Mouse (Mus musculus) thymus, adult 2 months (tissue): ENCODE measurements at regions not wholly inside any gene's neighbourhood (a gene's known extent, or its start where the extent isn't known, plus 50 kb on each side); places are given as distances from the start of the nearest gene placed in this dataset.
"Not testable (repeated sequence)": the region's sequence is repeated elsewhere in the genome, so short reads cannot be mapped to it uniquely, and the experiment has no call there.

Source experiments
- DNase-seq: peaks from one replicate; pipeline ENCODE4 v3.0.0; 2021
- H3K27ac ChIP-seq: fragments of 200-500 bp; 2 replicates; pipeline ENCODE4 v1.5.1; 2012; ENCODE audit warnings: low read length, control low read depth; ENCODE audit not compliant: control insufficient read depth, insufficient read depth
- H3K27me3 ChIP-seq: fragments of 200-500 bp; 2 replicates; pipeline ENCODE4 v1.6.1; 2012; ENCODE audit warnings: mild to moderate bottlenecking, low read length, moderate library complexity, mixed read lengths; ENCODE audit not compliant: control insufficient read depth, insufficient read depth
- H3K36me3 ChIP-seq: fragments of 200-500 bp; 2 replicates; pipeline ENCODE4 v1.6.1; 2012; ENCODE audit warnings: mild to moderate bottlenecking, low read length, moderate library complexity; ENCODE audit not compliant: control insufficient read depth, insufficient read depth
- H3K4me1 ChIP-seq: fragments of 200-500 bp; replicated peaks from 2 replicates; pipeline ENCODE4 v1.6.1; 2012; ENCODE audit warnings: low read length; ENCODE audit not compliant: control insufficient read depth, insufficient read depth
- H3K4me3 ChIP-seq: fragments of 200-500 bp; 2 replicates; pipeline ENCODE4 v1.5.1; 2012; ENCODE audit warnings: mild to moderate bottlenecking, low read length, control low read depth, moderate library complexity; ENCODE audit not compliant: control insufficient read depth, insufficient read depth
- CTCF ChIP-seq: fragments of 200-500 bp; IDR thresholded peaks from 2 replicates; pipeline ENCODE4 v1.5.1; 2012; ENCODE audit warnings: mild to moderate bottlenecking, control low read depth, low read length, moderate library complexity, borderline replicate concordance; ENCODE audit not compliant: control insufficient read depth, poor library complexity, insufficient read depth; ENCODE audit errors: extremely low read depth
- POLR2A ChIP-seq: fragments of 200-500 bp; IDR thresholded peaks from 2 replicates; pipeline ENCODE4 v1.6.1; 2012; ENCODE audit warnings: mild to moderate bottlenecking, low read length, control low read depth, moderate library complexity; ENCODE audit not compliant: control insufficient read depth, poor library complexity, insufficient read depth; ENCODE audit errors: extremely low read depth
- WGBS: fragments of 180-500 bp; shearing (Covaris S2); methylation state at CpG from one replicate; pipeline ENCODE4 v1.1.7; 2018; 5-methylcytosine and 5-hydroxymethylcytosine counted together

DNA sequence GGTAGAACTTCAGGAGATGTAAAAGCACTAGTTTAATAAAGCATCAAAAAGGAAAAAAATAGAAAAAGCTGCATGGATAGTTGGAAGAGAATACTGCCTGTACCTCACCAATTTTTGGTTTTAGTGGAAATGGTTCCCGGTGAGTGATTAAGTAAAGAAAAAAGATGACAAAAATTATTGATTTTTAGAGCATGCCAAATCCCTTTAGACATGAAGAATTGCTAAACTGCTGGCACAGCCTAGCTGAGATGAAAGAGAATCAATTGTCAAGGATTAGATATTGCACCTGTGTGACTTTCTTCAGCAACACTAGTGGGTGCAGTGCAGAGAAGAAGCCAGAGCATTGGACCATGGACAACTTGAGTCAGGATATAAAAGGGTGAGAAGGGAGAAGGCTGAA is 348.7 kb upstream of the Cpeb2 start:
- 91% methylated on average over 1 of the region's 1 CpGs for WGBS
- Histone ChIP-seq H3K4me1 (no peaks in the 10 kb centered on the region), H3K27ac (no peak overlapping the region), H3K4me3 (no peak overlapping the region), H3K27me3 (no peaks in the 10 kb centered on the region), H3K36me3 (no peaks in the 10 kb centered on the region)
- no peak for DNase-seq
- TF ChIP-seq POLR2A (no peak), CTCF (no peak)

DNA sequence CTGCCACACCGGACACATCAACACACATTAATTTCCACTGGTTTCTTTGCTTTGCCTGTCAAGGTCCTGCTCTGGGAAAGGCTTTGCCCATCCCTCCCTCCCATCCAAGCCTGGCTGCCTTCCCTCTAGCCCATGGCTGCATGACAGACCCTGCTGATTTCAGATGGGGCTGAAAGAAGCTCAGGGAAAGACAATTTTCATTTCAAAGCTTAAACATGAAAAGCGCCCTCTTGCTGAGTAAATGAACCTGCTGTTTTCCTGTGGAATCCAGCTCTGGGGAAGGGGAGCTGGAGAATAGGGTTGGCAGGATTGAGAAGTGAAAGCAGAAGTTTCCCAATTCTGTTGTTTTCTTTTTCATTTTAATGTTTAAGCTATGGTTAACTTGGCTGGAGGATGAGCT is 341.1 kb upstream of the Cpeb2 start:
- no peak for DNase-seq
- Histone ChIP-seq H3K36me3 (no peaks in the 10 kb centered on the region), H3K27ac (no peak overlapping the region), H3K4me1 (no peaks in the 10 kb centered on the region), H3K27me3 (no peaks in the 10 kb centered on the region), H3K4me3 (no peak overlapping the region)
- WGBS: 59% methylated on average over 2 of the region's 2 CpGs
- TF ChIP-seq POLR2A (no peak), CTCF (no peak)

DNA sequence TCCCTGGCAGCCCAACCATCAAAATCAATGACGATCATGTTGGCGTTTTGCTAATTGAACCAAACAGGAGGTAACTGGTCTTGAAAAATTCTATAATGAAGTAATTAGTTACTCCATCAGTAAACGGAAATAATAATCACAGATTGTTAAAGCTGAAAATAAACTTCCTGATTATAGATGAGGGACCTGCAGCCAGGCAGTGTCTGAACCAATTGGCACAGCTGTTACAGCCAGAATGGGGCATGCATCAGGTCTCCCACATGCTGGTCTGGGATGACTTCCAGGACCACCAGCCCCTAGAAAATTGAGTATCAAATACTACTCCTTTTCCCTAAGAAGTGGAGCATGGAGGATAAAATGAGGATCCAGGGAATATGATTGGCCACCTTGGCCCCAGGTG is 326.8 kb upstream of the Cpeb2 start:
- Histone ChIP-seq H3K4me3 (no peak overlapping the region), H3K36me3 (no peaks in the 10 kb centered on the region), H3K27me3 (no peaks in the 10 kb centered on the region), H3K4me1 (no peaks in the 10 kb centered on the region), H3K27ac (no peak overlapping the region)
- DNase-seq: no peak
- whole genome bisulfite sequencing: 87% methylated on average over 3 of the region's 3 CpGs
- no peak for TF ChIP-seq CTCF
- TF ChIP-seq POLR2A: no peak

DNA sequence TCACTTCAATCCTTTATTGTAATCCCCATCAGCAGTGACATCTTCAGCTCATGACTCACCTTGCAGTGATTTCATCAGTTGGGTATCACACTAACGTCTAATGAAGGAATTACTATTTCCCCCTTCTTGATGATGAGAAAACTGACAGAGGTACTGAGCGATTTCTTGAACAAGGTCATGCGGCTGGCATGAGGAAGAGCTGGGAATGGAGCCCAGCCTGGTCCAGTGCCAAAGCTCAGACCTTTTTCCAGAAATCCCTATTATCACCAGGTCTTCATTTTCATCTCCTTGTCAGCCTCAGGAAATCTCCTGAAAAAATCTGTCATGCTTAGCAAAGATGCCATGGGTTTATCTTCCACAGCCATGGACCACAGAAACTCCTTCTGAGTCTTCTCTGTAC is 313.6 kb upstream of the Cpeb2 start:
- H3K27ac ChIP-seq: no peak overlapping the region
- no peak overlapping the region for H3K4me3 ChIP-seq
- DNase-seq: no peak
- no peaks in the 10 kb centered on the region for H3K27me3 ChIP-seq
- H3K36me3 ChIP-seq: no peaks in the 10 kb centered on the region
- TF ChIP-seq CTCF (no peak), POLR2A (no peak)
- WGBS: 91% methylated on average over 3 of the region's 3 CpGs
- H3K4me1 ChIP-seq: no peaks in the 10 kb centered on the region

DNA sequence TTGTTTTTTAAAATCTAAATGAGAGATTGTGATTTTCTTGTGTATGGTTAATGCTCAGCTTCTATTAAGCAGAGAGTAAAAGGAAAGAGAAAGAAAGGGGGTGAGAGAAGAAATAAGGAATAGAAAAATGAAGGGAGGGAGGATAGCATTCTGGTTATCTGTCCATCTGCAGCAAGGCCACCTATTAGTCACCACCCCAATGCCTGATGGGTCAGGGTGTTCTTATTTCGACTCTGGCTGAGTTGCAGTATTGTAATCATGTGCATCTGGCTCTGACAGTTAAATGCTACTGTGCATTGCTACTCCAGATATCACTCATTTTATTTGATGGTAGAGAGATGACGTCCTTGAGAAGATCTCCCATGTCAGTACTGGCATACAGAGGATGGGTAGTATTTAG is 300.9 kb upstream of the Cpeb2 start:
- Histone ChIP-seq H3K4me1 (no peaks in the 10 kb centered on the region), H3K4me3 (no peak overlapping the region), H3K27ac (no peak overlapping the region), H3K36me3 (no peaks in the 10 kb centered on the region), H3K27me3 (no peaks in the 10 kb centered on the region)
- WGBS: 73% methylated on average over 2 of the region's 2 CpGs
- no peak for DNase-seq
- TF ChIP-seq POLR2A (no peak), CTCF (no peak)

DNA sequence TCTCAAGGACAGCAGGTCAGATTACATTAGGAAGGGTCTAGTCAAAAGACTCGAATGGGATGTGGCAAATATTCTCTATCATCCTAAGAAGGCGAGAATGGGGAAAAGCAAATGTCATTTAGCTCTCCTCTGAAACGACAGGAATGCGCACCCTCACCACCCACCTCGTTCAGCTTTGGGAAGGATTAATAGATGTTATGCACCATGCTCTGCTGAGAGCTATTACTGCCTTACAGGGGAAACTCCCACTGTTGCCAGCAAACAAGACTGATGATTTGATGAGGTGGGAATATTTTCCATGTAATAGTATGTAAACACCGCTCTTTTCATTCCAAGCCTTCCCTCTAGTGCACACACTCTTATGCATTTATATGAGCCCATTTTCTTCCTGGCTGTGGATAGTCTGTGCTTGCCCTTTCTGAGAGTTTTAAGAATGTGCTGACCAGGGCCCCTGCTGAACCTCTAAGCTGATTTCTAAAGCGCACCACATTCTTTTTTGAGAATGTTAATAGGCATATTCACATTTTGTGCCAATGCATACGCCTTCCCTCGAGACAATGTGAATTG is 273.6 kb upstream of the Cpeb2 start:
- DNase-seq: no peak
- no peak overlapping the region for H3K27ac ChIP-seq
- TF ChIP-seq POLR2A (no peak), CTCF (no peak)
- no peaks in the 10 kb centered on the region for H3K27me3 ChIP-seq
- H3K36me3 ChIP-seq: no peaks in the 10 kb centered on the region
- WGBS: 90% methylated on average over 9 of the region's 9 CpGs
- H3K4me3 ChIP-seq: no peak overlapping the region
- H3K4me1 ChIP-seq: no peaks in the 10 kb centered on the region

DNA sequence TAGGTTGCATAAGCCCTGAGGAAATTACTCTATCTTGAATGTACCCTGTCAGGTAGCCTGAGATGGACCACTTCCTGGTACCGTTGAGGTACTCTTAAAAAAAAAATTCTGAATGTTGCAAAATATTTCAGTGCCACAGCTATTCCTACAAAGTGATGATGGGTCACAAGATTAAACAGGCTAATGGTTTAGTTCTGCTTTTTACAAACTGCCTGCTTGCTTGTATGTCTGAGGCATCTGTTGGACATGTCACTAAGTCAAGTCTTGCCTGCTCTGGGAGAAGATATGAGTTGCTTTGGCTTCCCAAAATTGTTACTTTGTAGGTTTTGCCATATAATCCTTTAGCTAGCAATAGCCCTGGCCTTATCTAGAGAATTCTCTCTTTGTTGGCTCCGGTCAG is 266.0 kb upstream of the Cpeb2 start:
- not testable (repeated sequence) for DNase-seq, H3K4me3 ChIP-seq, H3K27ac ChIP-seq, H3K27me3 ChIP-seq, H3K4me1 ChIP-seq, H3K36me3 ChIP-seq
- WGBS: 60% methylated on average over 2 of the region's 2 CpGs
